Mouse (Mus musculus) layer of hippocampus, adult 9-10 months (tissue): ENCODE data around the gene Nr1h2.

ENCODE experiments used
- DNase-seq: peaks from one replicate; pipeline ENCODE4 v3.0.0; 2022; ENCODE audit warnings: low spot score

Gene Nr1h2

GRCm38 (mm10) chr7:44529518-44529917 lies 24.2 kb downstream of the Nr1h2 start:
- no peak for DNase-seq

GRCm38 (mm10) chr7:44527483-44528398 lies 26.0 kb downstream of the Nr1h2 start:
- peak; percentile 43 for DNase-seq

DNA sequence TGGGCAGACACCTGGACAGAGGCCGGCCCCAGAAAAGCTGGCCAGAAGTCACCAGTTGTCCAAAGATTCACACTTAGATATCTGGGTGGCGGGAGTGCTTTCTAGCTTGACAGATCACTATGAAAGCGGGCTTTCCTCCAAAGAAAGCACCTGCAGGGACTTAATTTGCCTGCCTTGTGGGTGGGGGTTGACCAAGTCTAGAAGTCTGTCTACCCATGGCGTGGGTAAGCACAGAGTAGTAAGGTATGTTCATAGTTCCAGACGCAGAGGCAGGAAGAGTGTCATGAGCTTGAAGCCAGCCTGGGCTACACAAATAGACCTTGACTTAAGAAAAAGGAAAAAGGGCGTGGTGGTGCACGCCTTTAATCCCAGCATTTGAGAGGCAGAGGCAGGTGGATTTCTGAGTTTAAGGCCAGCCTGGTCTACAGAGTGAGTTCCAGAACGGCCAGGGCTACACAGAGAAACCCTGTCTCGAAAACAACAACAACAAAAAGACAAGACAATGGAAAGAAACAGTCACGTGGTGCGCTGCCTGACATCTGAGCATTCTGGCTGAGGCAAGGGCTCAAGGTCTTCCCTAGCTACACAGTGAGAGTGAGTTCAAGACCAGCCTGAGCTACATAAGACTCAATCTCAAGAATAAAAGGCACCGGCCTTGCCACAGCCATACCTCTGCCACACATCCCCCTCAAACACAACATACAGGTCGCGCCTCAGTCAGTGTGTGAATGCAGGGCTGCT lies 27.2 kb downstream of the Nr1h2 start:
- no peak for DNase-seq

DNA sequence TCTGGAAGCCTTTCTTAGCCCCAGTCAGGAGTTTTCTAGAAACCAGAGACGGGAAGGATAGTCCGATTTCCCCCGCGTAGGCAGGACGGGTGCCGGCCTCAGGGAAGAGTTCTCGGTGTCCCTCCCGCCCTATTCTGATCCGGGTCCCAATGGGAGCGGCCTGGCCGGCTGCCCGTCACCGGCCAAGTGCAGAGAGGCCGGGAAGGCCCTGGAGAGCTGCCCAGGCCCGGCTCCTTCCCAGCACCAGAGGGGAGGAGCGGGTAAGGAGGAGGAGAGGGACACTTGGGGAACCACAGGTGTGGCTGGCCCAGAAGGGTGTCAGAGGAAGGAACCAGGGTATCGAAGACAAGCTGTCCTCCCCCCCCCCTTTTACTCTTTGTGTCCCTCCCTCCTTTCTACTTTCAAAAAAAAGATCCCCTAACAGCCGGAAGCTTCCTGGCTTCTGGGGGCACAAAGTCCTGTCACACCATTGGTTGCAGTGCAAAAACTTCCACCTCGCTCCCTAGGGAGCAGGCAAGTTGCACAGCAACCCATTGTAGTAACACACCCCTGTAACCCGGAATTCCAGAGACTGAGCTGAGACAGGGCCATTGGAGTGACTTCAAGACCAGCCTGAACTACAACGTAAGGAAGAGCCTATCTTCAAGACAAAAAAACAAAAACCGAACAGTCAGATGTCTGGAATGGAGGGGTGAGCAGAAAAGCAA lies 28.5 kb downstream of the Nr1h2 start:
- no peak for DNase-seq

DNA sequence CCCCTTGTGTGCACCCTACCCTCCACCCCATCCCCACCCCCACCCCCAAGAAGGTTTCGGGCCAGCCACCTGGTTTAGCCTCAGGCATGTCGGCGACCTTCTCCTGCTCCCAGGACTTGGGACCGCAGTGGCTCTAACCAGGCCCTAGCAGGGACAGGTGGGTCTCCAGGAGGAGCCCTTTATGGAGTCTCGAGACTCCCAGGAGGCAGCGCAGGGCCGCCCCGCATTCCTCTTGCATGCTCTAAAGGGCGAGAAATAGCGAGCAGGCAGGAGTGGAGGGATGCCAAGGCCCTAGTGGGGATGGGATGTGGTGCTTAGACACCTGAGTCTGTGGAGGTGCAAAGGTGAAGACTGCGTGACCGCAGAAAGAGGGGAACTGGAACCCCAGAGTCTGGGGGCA lies 29.2 kb downstream of the Nr1h2 start, which contains the start of gene Mybpc2:
Gene Mybpc2, minus strand, starts transcription at position 155 of the 400 bp plus-strand sequence.
- DNase-seq = no peak

DNA sequence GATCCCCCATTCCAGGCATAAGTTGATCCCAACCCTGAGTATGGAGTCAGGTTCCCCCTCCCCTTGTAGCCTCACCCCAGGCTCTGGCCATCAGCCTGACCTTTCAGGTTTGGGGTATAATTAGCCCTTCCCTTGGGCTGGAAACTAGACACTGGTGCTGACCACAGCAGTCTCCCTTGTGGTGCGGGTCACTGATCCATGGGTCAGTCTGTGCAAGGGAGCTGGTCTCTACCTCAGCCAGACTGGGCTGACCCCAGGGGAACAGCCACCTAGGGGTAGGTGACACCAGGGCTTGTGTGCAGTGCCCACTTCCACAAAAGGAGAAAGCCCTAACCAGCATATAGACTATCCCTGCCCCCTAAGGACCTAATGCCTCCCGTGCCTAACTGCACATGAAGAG lies 30.7 kb downstream of the Nr1h2 start:
- no peak for DNase-seq

- DNase-seq = no peak
These were observed 32.0 kb downstream of the Nr1h2 start for GRCm38 (mm10) chr7:44521710-44522109.

DNA sequence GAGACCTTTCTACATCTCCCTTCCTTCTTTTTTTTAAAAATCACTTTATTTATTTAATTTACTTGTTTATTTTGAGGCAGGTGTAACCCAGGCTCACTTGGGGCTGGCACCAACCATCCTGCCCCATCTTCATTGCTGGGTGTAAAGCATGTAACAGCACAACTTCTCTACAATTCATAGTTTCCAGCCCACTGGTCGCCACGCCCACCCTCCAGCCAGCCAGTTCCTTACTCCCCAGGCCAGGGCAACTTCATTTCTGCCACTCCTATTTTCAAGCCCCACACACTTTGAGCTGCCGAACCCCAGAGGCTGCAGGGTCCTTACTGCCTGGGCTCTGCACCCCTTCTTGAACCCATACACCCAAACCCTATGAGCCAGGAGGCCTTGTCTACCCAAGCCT lies 32.8 kb downstream of the Nr1h2 start:
- no peak for DNase-seq

GRCm38 (mm10) chr7:44519240-44519913 lies 34.4 kb downstream of the Nr1h2 start:
- DNase-seq = no peak

GRCm38 (mm10) chr7:44507491-44507890 lies 46.3 kb downstream of the Nr1h2 start:
- no peak for DNase-seq

- peak; percentile 57 for DNase-seq
These were observed 52.1 kb downstream of the Nr1h2 start for GRCm38 (mm10) chr7:44501563-44502115.

GRCm38 (mm10) chr7:44500046-44500445 lies 53.7 kb downstream of the Nr1h2 start:
- no peak for DNase-seq
